Mouse (Mus musculus): ENCODE measurements around the gene Nob1.

- TF ChIP-seq GATA1 (IDR thresholded peaks at IDR 0.05; ENCODE audit: borderline replicate concordance, low read length): no peak
- TF ChIP-seq FLI1 (IDR thresholded peaks at IDR 0.05; ENCODE audit: low read length): no peak
These were observed 45.5 kb upstream of the Nob1 start for GRCm38 (mm10) chr8:107470302-107470701.

All from megakaryocyte, embryonic 14.5 days (primary cell).